Mouse (Mus musculus): ENCODE measurements around the gene Atp8a2. TPM values are rescaled to one million over a fixed set of nuclear protein-coding genes. Genes with fewer than 3 reads are reported as not detected.

Gene Atp8a2
- polyA plus RNA-seq, 1 experiment from 2014 or later: 4.2 TPM

DNA sequence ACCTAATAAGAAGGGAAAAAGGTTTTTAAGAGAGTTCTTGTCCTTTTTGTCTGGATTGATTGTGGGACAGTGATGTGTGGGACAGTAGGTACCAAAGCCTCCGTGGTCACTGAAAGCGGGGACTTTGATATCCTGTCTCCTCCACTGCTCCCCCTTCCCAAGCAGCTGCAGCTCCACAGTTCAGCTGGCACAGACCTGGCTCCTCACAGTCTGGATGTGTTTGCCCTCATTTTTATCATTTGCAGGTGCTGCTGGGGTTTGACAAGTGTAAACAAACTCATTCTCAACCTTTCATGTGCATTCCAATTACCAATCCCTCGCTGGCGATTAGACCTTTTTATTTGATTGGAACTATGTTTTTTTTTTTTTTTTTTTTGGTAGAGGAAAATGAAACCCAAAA, 390.8 kb downstream of the Atp8a2 start:
- ATAC-seq (replicated peaks; ENCODE audit: insufficient number of reproducible peaks, low FRiP score, low TSS enrichment, low read depth): no peak
- no peaks in the 10 kb centered on the region for H3K36me3 ChIP-seq (replicated peaks; ENCODE audit: control insufficient read depth, insufficient read depth, low read depth, low read length)
- no peaks in the 10 kb centered on the region; the same call in 1 of the 2 replicates for H3K4me1 ChIP-seq (ENCODE audit: control insufficient read depth, insufficient read depth, low read length)
- WGBS: 34% methylated on average over 4 of the region's 4 CpGs
- H3K9me3 ChIP-seq (replicated peaks; ENCODE audit: control insufficient read depth, low read length): no peaks in the 10 kb centered on the region
- H3K4me3 ChIP-seq (ENCODE audit: low read depth, low read length): no peak overlapping the region
- peak; percentile 61 for DNase-seq (ENCODE audit: low spot score)
- no peak overlapping the region for H3K4me2 ChIP-seq (ENCODE audit: low read depth, low read length)
- no peaks in the 10 kb centered on the region for H3K27me3 ChIP-seq (ENCODE audit: control insufficient read depth, insufficient read depth, low read length)
- no peak overlapping the region for H3K27ac ChIP-seq (replicated peaks; ENCODE audit: low read depth, low read length)
- no peak overlapping the region for H3K9ac ChIP-seq (replicated peaks; ENCODE audit: low read length)

DNA sequence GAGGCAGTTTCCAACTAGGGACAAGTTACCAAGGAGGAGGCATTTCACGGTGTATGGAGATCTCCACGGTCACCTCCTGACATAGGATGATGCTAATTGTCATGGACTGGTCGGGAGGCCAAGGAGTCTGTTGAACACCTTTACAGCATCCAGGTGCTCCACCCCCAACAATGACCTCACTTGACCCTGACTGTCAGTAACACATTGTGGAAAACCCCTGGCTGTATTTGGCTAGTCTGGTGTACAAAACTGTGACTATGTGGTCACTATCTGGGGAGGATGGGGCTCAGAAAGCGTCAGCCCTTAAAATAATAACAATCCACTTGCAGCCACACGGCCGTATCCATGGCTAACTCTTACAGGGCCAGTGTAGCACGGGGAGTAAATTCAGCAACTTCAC, 391.3 kb downstream of the Atp8a2 start:
- WGBS: 45% methylated on average over 7 of the region's 7 CpGs
- ATAC-seq (replicated peaks; ENCODE audit: insufficient number of reproducible peaks, low FRiP score, low TSS enrichment, low read depth): no peak

DNA sequence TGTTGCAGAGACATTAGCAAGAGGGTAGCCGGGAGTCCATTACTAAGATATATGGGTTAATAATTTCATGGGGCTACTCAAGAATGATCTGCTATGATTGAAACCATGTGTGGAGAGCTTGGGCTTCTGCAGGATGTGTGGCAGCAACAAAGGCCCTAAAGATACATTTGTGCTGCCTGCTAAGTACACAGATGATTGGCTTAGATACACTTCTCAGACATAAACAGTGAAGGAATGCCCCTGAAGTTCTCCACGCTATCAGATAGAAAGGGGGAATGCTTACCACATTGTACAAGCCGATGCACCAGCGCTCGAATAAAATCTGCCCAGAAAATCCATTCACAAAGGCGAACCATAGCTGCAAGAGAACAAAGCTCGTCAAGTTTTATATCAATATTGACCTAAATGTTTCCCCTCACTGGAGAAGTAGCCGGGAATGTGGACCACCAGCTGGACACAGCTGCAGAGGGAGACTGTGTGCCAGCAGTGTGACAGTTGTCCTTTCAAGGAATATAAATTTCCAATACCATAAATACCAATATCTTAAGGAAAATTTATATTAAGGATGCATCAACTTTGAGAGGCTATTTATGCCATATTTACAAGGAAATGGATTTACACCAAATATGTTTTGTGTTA, 394.9 kb downstream of the Atp8a2 start:
- H3K9ac ChIP-seq (replicated peaks; ENCODE audit: low read length): no peak overlapping the region
- ATAC-seq (replicated peaks; ENCODE audit: insufficient number of reproducible peaks, low FRiP score, low TSS enrichment, low read depth) (no peak), DNase-seq (ENCODE audit: low spot score) (peak; percentile 72)
- WGBS: 51% methylated on average over 8 of the region's 8 CpGs
- no peak overlapping the region for H3K27ac ChIP-seq (replicated peaks; ENCODE audit: low read depth, low read length)
- H3K4me1 ChIP-seq (ENCODE audit: control insufficient read depth, insufficient read depth, low read length): no peaks in the 10 kb centered on the region; the same call in 1 of the 2 replicates
- no peak overlapping the region for H3K4me2 ChIP-seq (ENCODE audit: low read depth, low read length)
- no peak overlapping the region for H3K4me3 ChIP-seq (ENCODE audit: low read depth, low read length)
- H3K27me3 ChIP-seq (ENCODE audit: control insufficient read depth, insufficient read depth, low read length): no peaks in the 10 kb centered on the region
- H3K9me3 ChIP-seq (replicated peaks; ENCODE audit: control insufficient read depth, low read length): no peaks in the 10 kb centered on the region
- H3K36me3 ChIP-seq (replicated peaks; ENCODE audit: control insufficient read depth, insufficient read depth, low read depth, low read length): no peaks in the 10 kb centered on the region

More for the DNA sequence above, 391.3 kb downstream of the Atp8a2 start:
- Histone ChIP-seq H3K4me2 (ENCODE audit: low read depth, low read length) (no peak overlapping the region), H3K36me3 (replicated peaks; ENCODE audit: control insufficient read depth, insufficient read depth, low read depth, low read length) (no peaks in the 10 kb centered on the region), H3K9ac (replicated peaks; ENCODE audit: low read length) (no peak overlapping the region), H3K27me3 (ENCODE audit: control insufficient read depth, insufficient read depth, low read length) (no peaks in the 10 kb centered on the region), H3K4me1 (ENCODE audit: control insufficient read depth, insufficient read depth, low read length) (no peaks in the 10 kb centered on the region; the same call in 1 of the 2 replicates), H3K4me3 (ENCODE audit: low read depth, low read length) (no peak overlapping the region), H3K27ac (replicated peaks; ENCODE audit: low read depth, low read length) (no peak overlapping the region), H3K9me3 (replicated peaks; ENCODE audit: control insufficient read depth, low read length) (no peaks in the 10 kb centered on the region)
- no peak for DNase-seq (ENCODE audit: low spot score)

GRCm38 (mm10) chr14:59799511-59799910, 397.5 kb downstream of the Atp8a2 start:
- no peaks in the 10 kb centered on the region for H3K9me3 ChIP-seq (replicated peaks; ENCODE audit: control insufficient read depth, low read length)
- WGBS: 92% methylated on average over 3 of the region's 3 CpGs

DNA sequence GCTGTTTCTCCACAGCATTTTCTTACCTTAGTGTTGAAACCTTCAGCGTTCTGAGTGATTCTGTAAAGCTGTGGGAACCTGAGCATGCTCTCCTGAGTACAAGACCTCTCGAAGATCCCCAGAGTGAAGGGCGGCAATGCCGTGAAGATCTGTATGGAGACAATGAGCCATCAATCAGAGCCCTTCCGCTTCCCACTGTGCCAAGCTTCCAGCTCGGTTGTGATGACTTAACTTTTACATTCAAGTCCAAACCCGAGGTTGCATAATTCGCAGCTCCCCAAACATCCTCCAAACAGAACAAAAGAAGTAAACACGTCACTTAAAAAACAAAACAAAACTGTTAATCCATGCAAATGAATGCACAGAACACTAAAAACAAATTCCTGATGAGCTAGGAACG, 403.1 kb downstream of the Atp8a2 start:
- H3K4me3 ChIP-seq (ENCODE audit: low read depth, low read length): no peak overlapping the region
- DNase-seq (ENCODE audit: low spot score) (no peak), ATAC-seq (replicated peaks; ENCODE audit: insufficient number of reproducible peaks, low FRiP score, low TSS enrichment, low read depth) (no peak)
- no peaks in the 10 kb centered on the region for H3K4me1 ChIP-seq (ENCODE audit: control insufficient read depth, insufficient read depth, low read length)
- WGBS: 68% methylated on average over 10 of the region's 10 CpGs
- no peaks in the 10 kb centered on the region for H3K36me3 ChIP-seq (replicated peaks; ENCODE audit: control insufficient read depth, insufficient read depth, low read depth, low read length)
- H3K4me2 ChIP-seq (ENCODE audit: low read depth, low read length): no peak overlapping the region
- H3K27me3 ChIP-seq (ENCODE audit: control insufficient read depth, insufficient read depth, low read length): no peaks in the 10 kb centered on the region
- no peak overlapping the region for H3K9ac ChIP-seq (replicated peaks; ENCODE audit: low read length)
- H3K27ac ChIP-seq (replicated peaks; ENCODE audit: low read depth, low read length): no peak overlapping the region
- no peaks in the 10 kb centered on the region for H3K9me3 ChIP-seq (replicated peaks; ENCODE audit: control insufficient read depth, low read length)

More at GRCm38 (mm10) chr14:59799511-59799910, 397.5 kb downstream of the Atp8a2 start:
- Histone ChIP-seq H3K27me3 (ENCODE audit: control insufficient read depth, insufficient read depth, low read length) (no peaks in the 10 kb centered on the region), H3K9ac (replicated peaks; ENCODE audit: low read length) (no peak overlapping the region), H3K4me3 (ENCODE audit: low read depth, low read length) (no peak overlapping the region), H3K36me3 (replicated peaks; ENCODE audit: control insufficient read depth, insufficient read depth, low read depth, low read length) (no peaks in the 10 kb centered on the region), H3K4me1 (ENCODE audit: control insufficient read depth, insufficient read depth, low read length) (no peaks in the 10 kb centered on the region), H3K27ac (replicated peaks; ENCODE audit: low read depth, low read length) (no peak overlapping the region), H3K4me2 (ENCODE audit: low read depth, low read length) (no peak overlapping the region)
- no peak for ATAC-seq (replicated peaks; ENCODE audit: insufficient number of reproducible peaks, low FRiP score, low TSS enrichment, low read depth)
- DNase-seq (ENCODE audit: low spot score): no peak

DNA sequence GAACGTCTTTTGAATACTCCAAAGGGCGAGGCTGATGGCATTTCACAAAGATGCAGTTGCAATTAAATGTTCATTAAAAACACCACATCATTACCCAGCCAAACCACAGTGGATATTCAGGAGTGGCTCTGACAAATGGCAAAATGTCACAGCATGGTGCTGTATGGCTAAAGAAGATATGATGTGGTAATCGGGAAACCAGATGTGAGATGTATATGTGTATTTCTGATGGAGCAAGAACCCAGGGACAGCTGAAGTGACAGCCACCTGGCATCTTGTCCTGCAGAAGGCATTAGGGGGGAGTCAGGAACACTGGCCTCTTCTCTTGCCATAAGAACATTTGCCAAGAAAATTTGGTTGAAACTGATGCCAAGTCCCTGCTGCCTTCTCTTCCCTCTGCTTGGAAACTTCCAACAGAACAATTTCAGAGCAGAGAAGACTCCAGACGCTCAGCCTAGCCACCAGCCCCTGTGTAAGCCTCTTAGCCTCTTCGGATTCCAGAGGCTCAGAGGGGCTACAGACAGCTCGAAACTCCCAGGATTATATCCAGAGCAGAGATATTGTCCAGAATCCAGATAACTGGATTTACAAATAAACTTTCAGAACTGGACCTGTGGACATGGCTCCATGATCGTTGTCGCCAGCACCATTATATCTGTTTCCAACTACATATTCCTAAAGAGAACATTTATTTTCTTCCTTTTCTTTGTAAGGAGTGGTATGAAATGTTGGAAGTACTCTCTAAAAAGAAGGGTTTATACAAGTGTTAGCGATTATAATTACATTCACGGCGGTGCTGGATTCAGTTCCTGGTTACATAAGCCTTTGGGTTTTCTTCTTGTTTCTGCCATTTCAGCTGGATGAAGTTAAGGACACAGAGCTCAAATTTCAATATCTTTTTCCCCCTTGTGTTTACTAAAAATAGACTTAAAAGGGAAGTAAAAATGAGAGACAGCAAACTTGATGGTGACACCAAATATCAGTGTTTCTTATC, 413.3 kb downstream of the Atp8a2 start:
- no peak overlapping the region for H3K9ac ChIP-seq (replicated peaks; ENCODE audit: low read length)
- H3K4me3 ChIP-seq (ENCODE audit: low read depth, low read length): no peak overlapping the region
- H3K27ac ChIP-seq (replicated peaks; ENCODE audit: low read depth, low read length): no peak overlapping the region
- no peaks in the 10 kb centered on the region for H3K27me3 ChIP-seq (ENCODE audit: control insufficient read depth, insufficient read depth, low read length)
- H3K9me3 ChIP-seq (replicated peaks; ENCODE audit: control insufficient read depth, low read length): no peaks in the 10 kb centered on the region
- H3K4me1 ChIP-seq (ENCODE audit: control insufficient read depth, insufficient read depth, low read length): no peaks in the 10 kb centered on the region; the same call in 1 of the 2 replicates
- H3K4me2 ChIP-seq (ENCODE audit: low read depth, low read length): no peak overlapping the region
- DNase-seq (ENCODE audit: low spot score) (peak; percentile 28), ATAC-seq (replicated peaks; ENCODE audit: insufficient number of reproducible peaks, low FRiP score, low TSS enrichment, low read depth) (no peak)
- 73% methylated on average over 11 of the region's 11 CpGs for WGBS
- H3K36me3 ChIP-seq (replicated peaks; ENCODE audit: control insufficient read depth, insufficient read depth, low read depth, low read length): no peaks in the 10 kb centered on the region

- 59% methylated on average over 9 of the region's 9 CpGs for WGBS
These were observed 416.6 kb downstream of the Atp8a2 start for GRCm38 (mm10) chr14:59780391-59780790.

DNA sequence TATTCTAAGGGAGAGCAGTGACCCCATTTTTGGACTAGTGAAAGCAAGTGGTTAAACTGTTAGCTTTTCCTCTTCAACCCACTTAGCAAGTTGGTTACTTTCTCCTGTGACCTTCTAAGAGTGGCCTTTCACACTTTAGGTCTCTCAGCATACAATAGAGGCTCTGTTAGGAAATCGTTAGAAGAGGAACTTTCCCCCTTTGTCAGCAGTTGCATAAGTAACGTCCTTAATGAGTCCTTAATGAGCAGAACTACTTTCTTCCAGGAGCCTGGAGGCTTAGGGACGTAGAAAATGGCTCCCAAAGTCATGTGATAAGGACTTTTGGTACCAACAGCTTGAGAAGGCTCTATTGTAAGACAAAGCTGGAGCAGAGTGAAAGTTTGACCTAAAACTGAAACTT, 434.8 kb downstream of the Atp8a2 start:
- 35% methylated on average over 3 of the region's 3 CpGs for WGBS
- H3K9me3 ChIP-seq (replicated peaks; ENCODE audit: control insufficient read depth, low read length): no peaks in the 10 kb centered on the region
- no peak overlapping the region for H3K27ac ChIP-seq (replicated peaks; ENCODE audit: low read depth, low read length)
- no peak overlapping the region for H3K9ac ChIP-seq (replicated peaks; ENCODE audit: low read length)
- ATAC-seq (replicated peaks; ENCODE audit: insufficient number of reproducible peaks, low FRiP score, low TSS enrichment, low read depth) (no peak), DNase-seq (ENCODE audit: low spot score) (no peak)
- no peaks in the 10 kb centered on the region for H3K36me3 ChIP-seq (replicated peaks; ENCODE audit: control insufficient read depth, insufficient read depth, low read depth, low read length)
- no peak overlapping the region for H3K4me3 ChIP-seq (ENCODE audit: low read depth, low read length)
- H3K27me3 ChIP-seq (ENCODE audit: control insufficient read depth, insufficient read depth, low read length): no peaks in the 10 kb centered on the region
- no peak overlapping the region for H3K4me2 ChIP-seq (ENCODE audit: low read depth, low read length)
- H3K4me1 ChIP-seq (ENCODE audit: control insufficient read depth, insufficient read depth, low read length): no peaks in the 10 kb centered on the region; the same call in 1 of the 2 replicates

More at GRCm38 (mm10) chr14:59780391-59780790, 416.6 kb downstream of the Atp8a2 start:
- ATAC-seq (replicated peaks; ENCODE audit: insufficient number of reproducible peaks, low FRiP score, low TSS enrichment, low read depth) (no peak), DNase-seq (ENCODE audit: low spot score) (no peak)
- H3K27me3 ChIP-seq (ENCODE audit: control insufficient read depth, insufficient read depth, low read length): no peaks in the 10 kb centered on the region
- H3K36me3 ChIP-seq (replicated peaks; ENCODE audit: control insufficient read depth, insufficient read depth, low read depth, low read length): no peaks in the 10 kb centered on the region
- no peaks in the 10 kb centered on the region for H3K9me3 ChIP-seq (replicated peaks; ENCODE audit: control insufficient read depth, low read length)
- no peak overlapping the region for H3K9ac ChIP-seq (replicated peaks; ENCODE audit: low read length)
- H3K27ac ChIP-seq (replicated peaks; ENCODE audit: low read depth, low read length): no peak overlapping the region
- H3K4me2 ChIP-seq (ENCODE audit: low read depth, low read length): no peak overlapping the region
- H3K4me1 ChIP-seq (ENCODE audit: control insufficient read depth, insufficient read depth, low read length): no peaks in the 10 kb centered on the region; the same call in 1 of the 2 replicates
- no peak overlapping the region for H3K4me3 ChIP-seq (ENCODE audit: low read depth, low read length)
